In the genomic region with DNA sequence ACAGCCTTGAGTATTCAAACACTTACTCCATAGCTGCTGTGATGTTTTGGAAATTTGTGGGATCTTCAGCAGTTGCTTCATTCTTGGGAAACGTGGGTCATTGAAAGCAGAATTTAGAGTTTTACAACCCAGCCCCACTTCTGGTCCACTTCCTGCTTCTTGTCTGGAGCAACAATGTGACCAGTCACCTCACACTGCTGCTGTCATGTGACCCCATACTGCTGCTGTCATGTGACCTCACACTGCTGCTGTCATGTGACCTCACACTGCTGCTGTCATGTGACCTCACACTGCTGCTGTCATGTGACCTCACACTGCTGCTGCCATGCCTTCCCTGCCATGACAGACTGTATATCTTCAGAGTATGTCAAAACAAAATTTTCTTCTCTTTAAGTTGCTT, we compare ENCODE assay signal across 24 mouse cellular contexts.
"Had no signal": no experiment of that assay in that cellular context is flagged by ENCODE, and none has a peak within 500 bp of the region (broad histone marks: within the 10 kb centered on the region; RNA-seq: fewer than 3 reads in every experiment).

No protein-coding gene starts in this region.

- H3K4me3 ChIP-seq: heart, embryonic 10.5 days; heart, embryonic 12.5 days; hindbrain, embryonic 13.5 days; hindbrain, embryonic 15.5 days; kidney, embryonic 15.5 days; limb, embryonic 13.5 days; limb, embryonic 15.5 days; liver, embryonic 12.5 days had no signal

- H3K36me3 ChIP-seq: heart, embryonic 10.5 days; heart, embryonic 12.5 days; hindbrain, embryonic 13.5 days; hindbrain, embryonic 15.5 days; kidney, embryonic 15.5 days; limb, embryonic 13.5 days; limb, embryonic 15.5 days; liver, embryonic 12.5 days had no signal

- H3K9me3 ChIP-seq: heart, embryonic 10.5 days; heart, embryonic 12.5 days; hindbrain, embryonic 13.5 days; hindbrain, embryonic 15.5 days; kidney, embryonic 15.5 days; limb, embryonic 13.5 days; limb, embryonic 15.5 days; liver, embryonic 12.5 days had no signal

- H3K27ac ChIP-seq: heart, embryonic 10.5 days; hindbrain, embryonic 13.5 days; hindbrain, embryonic 15.5 days; hindbrain, postnatal 0 days; kidney, embryonic 15.5 days; kidney, postnatal 0 days; limb, embryonic 13.5 days; limb, embryonic 15.5 days; liver, embryonic 12.5 days had no signal

- DNase-seq: gastrocnemius, postnatal 14 days; gastrocnemius, postnatal 36 days; heart, adult 18-20 months; heart, postnatal 14 days; heart, postnatal 36 days; kidney, adult 11 months; kidney, adult 2 months; kidney, adult 9 months; kidney, postnatal 14 days; kidney, postnatal 36 days; layer of hippocampus, adult 9-11 months; layer of hippocampus, postnatal 36 days; left cerebral cortex, postnatal 4 days had no signal

- H3K4me1 ChIP-seq: heart, embryonic 10.5 days; heart, embryonic 12.5 days; hindbrain, embryonic 13.5 days; hindbrain, embryonic 15.5 days; kidney, embryonic 15.5 days; limb, embryonic 13.5 days; limb, embryonic 15.5 days; liver, embryonic 12.5 days had no signal

- ATAC-seq: hindbrain, postnatal 0 days; intestine, embryonic 16.5 days; liver, embryonic 12.5 days had no signal

- H3K27me3 ChIP-seq: heart, embryonic 12.5 days; hindbrain, embryonic 13.5 days; hindbrain, embryonic 15.5 days; kidney, embryonic 15.5 days; limb, embryonic 13.5 days; limb, embryonic 15.5 days; liver, embryonic 12.5 days had no signal

- H3K9ac ChIP-seq: heart, embryonic 12.5 days; hindbrain, embryonic 13.5 days; hindbrain, embryonic 15.5 days; kidney, embryonic 15.5 days; limb, embryonic 13.5 days; limb, embryonic 15.5 days; liver, embryonic 12.5 days had no signal
